Mouse (Mus musculus) heart, embryonic 11.5 days (tissue): ENCODE measurements at regions not wholly inside any gene's neighbourhood (a gene's known extent, or its start where the extent isn't known, plus 50 kb on each side); places are given as distances from the start of the nearest gene placed in this dataset.

Experiments
- ATAC-seq: fragments of 200-750 bp; cut with Nextera tagmentation; replicated peaks from 2 replicates; pipeline ENCODE4 v1.8.0; 2017; ENCODE audit warnings: moderate library complexity; ENCODE audit not compliant: insufficient number of reproducible peaks, low FRiP score, low TSS enrichment
- H3K27ac ChIP-seq: fragments of 300-500 bp; sonication (generic); 2 replicates; pipeline ENCODE4 v1.5.1; 2014; ENCODE audit warnings: mild to moderate bottlenecking, low read depth, low read length
- H3K27me3 ChIP-seq: fragments of 300-500 bp; sonication (generic); 2 replicates; pipeline ENCODE4 v1.6.1; 2014; ENCODE audit warnings: mild to moderate bottlenecking, low read length, mixed read lengths; ENCODE audit not compliant: control insufficient read depth, insufficient read depth
- H3K36me3 ChIP-seq: fragments of 300-500 bp; sonication (generic); 2 replicates; pipeline ENCODE4 v1.6.1; 2014; ENCODE audit warnings: mild to moderate bottlenecking, low read length, moderate library complexity, mixed read lengths; ENCODE audit not compliant: control insufficient read depth, insufficient read depth
- H3K4me1 ChIP-seq: fragments of 300-500 bp; sonication (generic); 2 replicates; pipeline ENCODE4 v1.6.1; 2014; ENCODE audit warnings: low read length; ENCODE audit not compliant: control insufficient read depth, insufficient read depth
- H3K4me2 ChIP-seq: fragments of 300-500 bp; sonication (generic); 2 replicates; pipeline ENCODE4 v1.6.1; 2014; ENCODE audit warnings: mild to moderate bottlenecking, moderate library complexity
- H3K4me3 ChIP-seq: fragments of 300-500 bp; sonication (generic); 2 replicates; pipeline ENCODE4 v1.5.1; 2014; ENCODE audit warnings: low read depth, low read length
- H3K9ac ChIP-seq: fragments of 300-500 bp; sonication (generic); 2 replicates; pipeline ENCODE4 v1.6.1; 2014; ENCODE audit warnings: mild to moderate bottlenecking, low read depth, low read length, moderate library complexity
- H3K9me3 ChIP-seq: fragments of 300-500 bp; sonication (generic); replicated peaks from 2 replicates; pipeline ENCODE4 v1.6.1; 2016; ENCODE audit warnings: low read length; ENCODE audit not compliant: control insufficient read depth
- WGBS: fragments of 180-500 bp; shearing (Covaris S2); extraction: QIAGEN DNeasy Blood & Tissue Kit; methylation state at CpG from one replicate; pipeline ENCODE4 v1.1.7; 2014; ENCODE audit not compliant: insufficient replicate concordance; 5-methylcytosine and 5-hydroxymethylcytosine counted together

- WGBS: 47% methylated on average over 12 of the region's 12 CpGs
- Histone ChIP-seq H3K9me3 (no peaks in the 10 kb centered on the region; the same call in 1 of the 2 replicates), H3K36me3 (no peaks in the 10 kb centered on the region), H3K4me2 (peak overlapping the region; percentile 31), H3K9ac (no peak overlapping the region), H3K27me3 (no peaks in the 10 kb centered on the region), H3K4me3 (no peak overlapping the region), H3K27ac (no peak overlapping the region), H3K4me1 (0 out of 2 replicates have a peak, but pooled peaks cover 4% of the 10 kb centered on the region)
- no peak for ATAC-seq
Measured at GRCm38 (mm10) chr5:4661420-4662197, 96.2 kb downstream of the Fzd1 start.

GRCm38 (mm10) chr5:4657982-4658381 lies 99.9 kb downstream of the Fzd1 start:
- Histone ChIP-seq H3K9me3 (no peaks in the 10 kb centered on the region; the same call in 1 of the 2 replicates), H3K4me3 (no peak overlapping the region), H3K27ac (no peak overlapping the region), H3K4me2 (no peak overlapping the region), H3K36me3 (no peaks in the 10 kb centered on the region), H3K9ac (no peak overlapping the region), H3K4me1 (0 out of 2 replicates have a peak, but pooled peaks cover 4% of the 10 kb centered on the region), H3K27me3 (no peaks in the 10 kb centered on the region)
- ATAC-seq: no peak
- 46% methylated on average over 1 of the region's 1 CpGs for WGBS

GRCm38 (mm10) chr5:4654186-4654585 lies 103.6 kb downstream of the Fzd1 start:
- no peaks in the 10 kb centered on the region; the same call in 1 of the 2 replicates for H3K9me3 ChIP-seq
- ATAC-seq: no peak
- H3K4me1 ChIP-seq: no peaks in the 10 kb centered on the region
- no peaks in the 10 kb centered on the region for H3K27me3 ChIP-seq
- H3K9ac ChIP-seq: no peak overlapping the region
- H3K4me3 ChIP-seq: no peak overlapping the region
- H3K27ac ChIP-seq: no peak overlapping the region
- no peaks in the 10 kb centered on the region for H3K36me3 ChIP-seq
- H3K4me2 ChIP-seq: no peak overlapping the region

GRCm38 (mm10) chr5:4651167-4651955 lies 106.5 kb downstream of the Fzd1 start:
- Histone ChIP-seq H3K36me3 (no peaks in the 10 kb centered on the region), H3K9me3 (no peaks in the 10 kb centered on the region), H3K4me2 (no peak overlapping the region), H3K4me1 (no peaks in the 10 kb centered on the region), H3K27ac (no peak overlapping the region), H3K27me3 (no peaks in the 10 kb centered on the region), H3K9ac (no peak overlapping the region), H3K4me3 (no peak overlapping the region)
- 76% methylated on average over 6 of the region's 6 CpGs for WGBS
- no peak for ATAC-seq

- WGBS: 81% methylated on average over 3 of the region's 3 CpGs
- H3K27ac ChIP-seq: no peak overlapping the region
- H3K4me3 ChIP-seq: no peak overlapping the region
- H3K36me3 ChIP-seq: no peaks in the 10 kb centered on the region
- H3K9ac ChIP-seq: no peak overlapping the region
- no peaks in the 10 kb centered on the region for H3K9me3 ChIP-seq
- no peak for ATAC-seq
- H3K4me2 ChIP-seq: no peak overlapping the region
- no peaks in the 10 kb centered on the region for H3K27me3 ChIP-seq
- no peaks in the 10 kb centered on the region for H3K4me1 ChIP-seq
Measured at GRCm38 (mm10) chr5:4650709-4651108, 107.1 kb downstream of the Fzd1 start.

GRCm38 (mm10) chr5:4649858-4650556 lies 107.8 kb downstream of the Fzd1 start:
- no peaks in the 10 kb centered on the region for H3K36me3 ChIP-seq
- ATAC-seq: no peak
- H3K4me2 ChIP-seq: no peak overlapping the region
- WGBS: 68% methylated on average over 6 of the region's 6 CpGs
- no peak overlapping the region for H3K27ac ChIP-seq
- H3K27me3 ChIP-seq: no peaks in the 10 kb centered on the region
- no peaks in the 10 kb centered on the region for H3K4me1 ChIP-seq
- H3K4me3 ChIP-seq: no peak overlapping the region
- H3K9me3 ChIP-seq: no peaks in the 10 kb centered on the region
- H3K9ac ChIP-seq: no peak overlapping the region

GRCm38 (mm10) chr5:4641041-4641440 lies 116.8 kb downstream of the Fzd1 start:
- Histone ChIP-seq H3K27me3 (no peaks in the 10 kb centered on the region), H3K4me2 (no peak overlapping the region)
- ATAC-seq: no peak

GRCm38 (mm10) chr5:4633763-4634162 lies 124.1 kb downstream of the Fzd1 start:
- Histone ChIP-seq H3K9ac (no peak overlapping the region), H3K4me1 (0 out of 2 replicates have a peak, but pooled peaks cover 2% of the 10 kb centered on the region), H3K4me2 (no peak overlapping the region), H3K27me3 (no peaks in the 10 kb centered on the region), H3K4me3 (no peak overlapping the region), H3K9me3 (no peaks in the 10 kb centered on the region), H3K36me3 (no peaks in the 10 kb centered on the region), H3K27ac (no peak overlapping the region)
- ATAC-seq: no peak
- WGBS: 63% methylated on average over 3 of the region's 3 CpGs

More at GRCm38 (mm10) chr5:4641041-4641440, 116.8 kb downstream of the Fzd1 start:
- no peak overlapping the region for H3K9ac ChIP-seq
- H3K4me3 ChIP-seq: no peak overlapping the region
- no peaks in the 10 kb centered on the region for H3K9me3 ChIP-seq
- H3K36me3 ChIP-seq: no peaks in the 10 kb centered on the region
- H3K27ac ChIP-seq: no peak overlapping the region
- no peaks in the 10 kb centered on the region for H3K4me1 ChIP-seq
